Mouse (Mus musculus) ES-E14 (cell line): ENCODE measurements around the gene Tmem141.

Experiments used
- HCFC1 ChIP-seq: IDR thresholded peaks from 2 replicates; pipeline ENCODE4 v1.6.1; 2012; ENCODE audit warnings: low read length, inconsistent platforms, borderline replicate concordance; ENCODE audit not compliant: insufficient read depth
- MAFK ChIP-seq: IDR thresholded peaks from 2 replicates; pipeline ENCODE4 v1.6.1; 2014; ENCODE audit warnings: mild to moderate bottlenecking, low read depth, low read length, inconsistent platforms; ENCODE audit not compliant: insufficient read depth
- ZNF384 ChIP-seq: IDR thresholded peaks from 2 replicates; pipeline ENCODE4 v1.6.1; 2012; ENCODE audit warnings: low read depth, low read length, inconsistent platforms

DNA sequence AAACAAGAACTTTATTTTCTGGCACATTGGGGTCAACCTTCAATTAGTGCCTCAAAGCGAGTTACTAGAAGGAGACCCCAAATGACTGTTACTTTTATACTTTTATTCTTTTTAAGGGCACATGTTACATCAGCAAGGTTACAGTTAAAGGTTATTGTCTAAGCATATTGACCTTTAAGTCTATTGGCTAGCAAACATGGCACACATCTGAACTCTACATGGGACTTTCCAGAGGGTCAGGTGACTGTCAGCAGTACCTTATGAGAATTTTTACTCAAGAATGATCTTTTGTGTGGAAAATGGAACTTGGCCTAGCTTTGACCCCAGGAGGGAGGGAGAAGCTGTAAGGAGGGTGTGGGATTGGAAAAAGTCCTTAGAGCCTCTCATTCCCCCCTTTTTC lies 44.7 kb upstream of the Tmem141 start:
- no peak for TF ChIP-seq MAFK
- no peak for TF ChIP-seq HCFC1
- TF ChIP-seq ZNF384: no peak
